Mouse (Mus musculus): ENCODE measurements at regions not wholly inside any gene's neighbourhood (a gene's known extent, or its start where the extent isn't known, plus 50 kb on each side); places are given as distances from the start of the nearest gene placed in this dataset.

- peaks cover 5% of the 10 kb centered on the region for H3K27me3 ChIP-seq (replicated peaks)
- no peak for TF ChIP-seq EP300 (IDR thresholded peaks at IDR 0.05; ENCODE audit: low read length)
- in situ Hi-C loops (cut with MboI; ENCODE audit: low pct_ligation_motif_present, low pct_unique_long_range_greater_than_20kb, low sequenced_read_pairs) = no loop called here
- no peak overlapping the region for H3K4me3 ChIP-seq (replicated peaks in 1 of 3; ENCODE audit: low read depth in 2 of 3, low read length in 2 of 3, poor library complexity in 1 of 3)
- dilution Hi-C loops (cut with MboI; ENCODE audit: extremely low pct_ligation_motif_present, extremely low pct_unique_long_range_greater_than_20kb, low sequenced_read_pairs) = no loop called here
- H3K4me1 ChIP-seq (ENCODE audit: control insufficient read depth in 1 of 2, insufficient read depth in 2 of 2) = no peaks in the 10 kb centered on the region
- no peaks in the 10 kb centered on the region for H3K36me3 ChIP-seq (replicated peaks in 1 of 2; ENCODE audit: control insufficient read depth in 1 of 2, insufficient read depth in 1 of 2, low read length in 1 of 2)
- no peak for DNase-seq (ENCODE audit: extremely low read depth)
- H3K9ac ChIP-seq (ENCODE audit: insufficient read depth, low read depth) = no peak overlapping the region
- no peak overlapping the region for H3K4me2 ChIP-seq (ENCODE audit: insufficient read depth, low read depth, poor library complexity, severe bottlenecking)
- peaks cover 2% of the 10 kb centered on the region for H3K9me3 ChIP-seq (replicated peaks; ENCODE audit: low read length)
- H3K79me2 ChIP-seq (replicated peaks; ENCODE audit: control insufficient read depth, extremely low read depth, insufficient read depth, poor library complexity, severe bottlenecking) = no peaks in the 10 kb centered on the region
- H3K27ac ChIP-seq (ENCODE audit: insufficient read depth, low read depth) = no peak overlapping the region
Measured at GRCm38 (mm10) chr2:159501039-159501438, 706.4 kb downstream of the Dhx35 start.

- Histone ChIP-seq H3K4me1 (ENCODE audit: control insufficient read depth in 1 of 2, insufficient read depth in 2 of 2) (no peaks in the 10 kb centered on the region), H3K36me3 (replicated peaks in 1 of 2; ENCODE audit: control insufficient read depth in 1 of 2, insufficient read depth in 1 of 2, low read length in 1 of 2) (no peaks in the 10 kb centered on the region), H3K9me3 (replicated peaks; ENCODE audit: low read length) (no peaks in the 10 kb centered on the region), H3K9ac (ENCODE audit: insufficient read depth, low read depth) (no peak overlapping the region), H3K27me3 (replicated peaks) (peaks cover 15% of the 10 kb centered on the region), H3K4me3 (replicated peaks in 1 of 3; ENCODE audit: low read depth in 2 of 3, low read length in 2 of 3, poor library complexity in 1 of 3) (no peak overlapping the region), H3K27ac (ENCODE audit: insufficient read depth, low read depth) (no peak overlapping the region), H3K79me2 (replicated peaks; ENCODE audit: control insufficient read depth, extremely low read depth, insufficient read depth, poor library complexity, severe bottlenecking) (no peaks in the 10 kb centered on the region), H3K4me2 (ENCODE audit: insufficient read depth, low read depth, poor library complexity, severe bottlenecking) (no peak overlapping the region)
- TF ChIP-seq USF2 (conservative IDR thresholded peaks at IDR 0.05; ENCODE audit: low read depth, low read length) (no peak), JUND (conservative IDR thresholded peaks at IDR 0.05; ENCODE audit: low read depth, low read length) (no peak), SMC3 (IDR thresholded peaks at IDR 0.05; ENCODE audit: low read depth, low read length) (no peak), MXI1 (IDR thresholded peaks at IDR 0.05; ENCODE audit: low read depth, low read length) (no peak), SIN3A (IDR thresholded peaks at IDR 0.05; ENCODE audit: low read length) (no peak), MAZ (IDR thresholded peaks at IDR 0.05; ENCODE audit: low read depth, low read length) (no peak), NRF1 (IDR thresholded peaks at IDR 0.05; ENCODE audit: low read depth, low read length) (no peak), ZNF384 (IDR thresholded peaks at IDR 0.05; ENCODE audit: low read depth, low read length) (no peak), BHLHE40 (IDR thresholded peaks at IDR 0.05; ENCODE audit: low read depth, low read length) (no peak), NELFE (IDR thresholded peaks at IDR 0.05; ENCODE audit: low read depth, low read length) (no peak), ZC3H11A (IDR thresholded peaks at IDR 0.05; ENCODE audit: low read depth, low read length) (no peak), TCF12 (IDR thresholded peaks at IDR 0.05; ENCODE audit: low read depth, low read length) (no peak), IRF4 (IDR thresholded peaks at IDR 0.05; ENCODE audit: low read depth, low read length) (no peak), CTCF (conservative IDR thresholded peaks at IDR 0.05 in 1 of 2, IDR thresholded peaks at IDR 0.05 in 1 of 2; ENCODE audit: low read depth in 2 of 2, low read length in 2 of 2) (no peak), MEF2A (IDR thresholded peaks at IDR 0.05; ENCODE audit: borderline replicate concordance, low read depth, low read length) (no peak), ZKSCAN1 (IDR thresholded peaks at IDR 0.05; ENCODE audit: borderline replicate concordance, low read depth, low read length) (no peak)
- dilution Hi-C loops (cut with MboI; ENCODE audit: extremely low pct_ligation_motif_present, extremely low pct_unique_long_range_greater_than_20kb, low sequenced_read_pairs) = no loop called here
- DNase-seq (ENCODE audit: extremely low read depth) = no peak
- in situ Hi-C loops (cut with MboI; ENCODE audit: low pct_ligation_motif_present, low pct_unique_long_range_greater_than_20kb, low sequenced_read_pairs) = no loop called here
Measured at GRCm38 (mm10) chr2:159519066-159519465, 724.5 kb downstream of the Dhx35 start.
